Mouse (Mus musculus) ES-E14 (cell line): ENCODE measurements around the gene Cdk4. TPM values are rescaled to one million over a fixed set of nuclear protein-coding genes. Genes with fewer than 3 reads are reported as not detected.

ENCODE experiments used
- DNase-seq: peaks from one replicate; pipeline ENCODE4 v3.0.0-alpha.2; 2013; ENCODE audit warnings: low read depth, low spot score
- H3K27ac ChIP-seq: 2 replicates; pipeline ENCODE4 v1.5.1; 2012; ENCODE audit warnings: low read depth, mild to moderate bottlenecking, low read length, moderate library complexity, mixed read lengths; ENCODE audit not compliant: poor library complexity, insufficient read depth, severe bottlenecking
- H3K36me3 ChIP-seq: 2 replicates; pipeline ENCODE4 v1.6.1; 2012; ENCODE audit warnings: mild to moderate bottlenecking, low read length, moderate library complexity, mixed read lengths; ENCODE audit not compliant: control insufficient read depth, poor library complexity, insufficient read depth, severe bottlenecking
- H3K4me1 ChIP-seq, 2 experiments: fragments of 150-350 bp in 1 of 2; sonication (generic) in 1 of 2; 2 replicates each; pipeline ENCODE4 v1.6.1; 2012; ENCODE audit warnings: low read length in 2 of 2, mild to moderate bottlenecking in 1 of 2, mixed read lengths in 1 of 2; ENCODE audit not compliant: control insufficient read depth in 2 of 2, insufficient read depth in 2 of 2, poor library complexity in 1 of 2
- H3K4me3 ChIP-seq, 2 experiments: fragments of 150-350 bp in 1 of 2; sonication (generic) in 1 of 2; 2 replicates each; pipeline ENCODE4 v1.5.1; 2012; ENCODE audit warnings: low read length in 2 of 2, low read depth in 1 of 2, mild to moderate bottlenecking in 1 of 2, mixed read lengths in 1 of 2; ENCODE audit not compliant: insufficient read depth in 1 of 2, poor library complexity in 1 of 2, severe bottlenecking in 1 of 2
- H3K9ac ChIP-seq: 2 replicates; pipeline ENCODE4 v1.6.1; 2012; ENCODE audit warnings: low read depth, mild to moderate bottlenecking, low read length, mixed read lengths; ENCODE audit not compliant: poor library complexity, insufficient read depth, severe bottlenecking
- H3K9me3 ChIP-seq: fragments of 150-350 bp; sonication (generic); 2 replicates; pipeline ENCODE4 v1.6.1; 2012; ENCODE audit warnings: low read depth, mild to moderate bottlenecking, low read length; ENCODE audit not compliant: control insufficient read depth, insufficient read depth
- CHD2 ChIP-seq: IDR thresholded peaks from 2 replicates; pipeline ENCODE4 v1.6.1; 2014; ENCODE audit warnings: mild to moderate bottlenecking, low read depth, low read length, inconsistent platforms
- HCFC1 ChIP-seq: IDR thresholded peaks from 2 replicates; pipeline ENCODE4 v1.6.1; 2012; ENCODE audit warnings: low read length, inconsistent platforms, borderline replicate concordance; ENCODE audit not compliant: insufficient read depth
- MAFK ChIP-seq: IDR thresholded peaks from 2 replicates; pipeline ENCODE4 v1.6.1; 2014; ENCODE audit warnings: mild to moderate bottlenecking, low read depth, low read length, inconsistent platforms; ENCODE audit not compliant: insufficient read depth
- ZC3H11A ChIP-seq: IDR thresholded peaks from 2 replicates; pipeline ENCODE4 v1.6.1; 2012; ENCODE audit warnings: low read depth, mild to moderate bottlenecking, inconsistent platforms, low read length, borderline replicate concordance
- ZNF384 ChIP-seq: IDR thresholded peaks from 2 replicates; pipeline ENCODE4 v1.6.1; 2012; ENCODE audit warnings: low read depth, low read length, inconsistent platforms
- in situ Hi-C, 2 experiments: fragments of 600-800 bp; cut with MboI; formaldehyde crosslinking; loops; one replicate each; pipeline ENCODE4 v1.15.1; 2025; ENCODE audit warnings: low sequenced_read_pairs in 2 of 2, inconsistent platforms in 1 of 2; ENCODE audit not compliant: unreplicated experiment in 2 of 2
- total RNA-seq: library from RNA; depleted of rRNA; stranded (reverse); fragments of 300-350 nt; gene quantifications from 2 replicates; pipeline ENCODE4 v1.2.3, GENCODE M21; 2012

Cdk4 gene
- total RNA-seq, 1 experiment = 522 TPM

GRCm38 (mm10) chr10:127040569-127041214, 22.6 kb upstream of the Cdk4 start:
- DNase-seq = no peak
- in situ Hi-C loops = no loop called here
- peak overlapping the region; percentile 87 to 96 for H3K4me3 ChIP-seq
- H3K9ac ChIP-seq = peak overlapping the region; percentile 66
- no peaks in the 10 kb centered on the region for H3K9me3 ChIP-seq
- TF ChIP-seq ZNF384 = peak; percentile 93
- TF ChIP-seq HCFC1 = no peak
- H3K36me3 ChIP-seq = peaks cover 16% of the 10 kb centered on the region
- no peak overlapping the region for H3K27ac ChIP-seq
- peaks cover 3 to 18% of the 10 kb centered on the region in 2 experiments for H3K4me1 ChIP-seq

- TF ChIP-seq MAFK (no peak), CHD2 (no peak), ZC3H11A (no peak), HCFC1 (no peak), ZNF384 (no peak; the same call in 1 of the 2 replicates)
- peak within 1 kb of the TSS; percentile 84 for H3K27ac ChIP-seq
- H3K9ac ChIP-seq = peak within 1 kb of the TSS; percentile 95
- peaks cover 3 to 18% of the 10 kb centered on the region in 2 experiments for H3K4me1 ChIP-seq
- H3K4me3 ChIP-seq = peak within 1 kb of the TSS; percentile 87 to 96
- in situ Hi-C loops = no loop called here
- H3K36me3 ChIP-seq = peaks cover 19% of the 10 kb centered on the region
- no peaks in the 10 kb centered on the region for H3K9me3 ChIP-seq
- no peak for DNase-seq
Observed at GRCm38 (mm10) chr10:127041274-127041766, 22.0 kb upstream of the Cdk4 start, which contains the start of the genes Mettl1 and Eef1akmt3. Gene Mettl1, plus strand, starts transcription at chr10:127041414. Gene Eef1akmt3, minus strand, starts transcription at chr10:127041513.

- Histone ChIP-seq H3K36me3 (peaks cover 19% of the 10 kb centered on the region), H3K27ac (peak overlapping the region; percentile 84), H3K9ac (peak overlapping the region; percentile 95), H3K4me1 (peaks cover 3 to 18% of the 10 kb centered on the region in 2 experiments), H3K4me3 (peak overlapping the region; percentile 87 to 96), H3K9me3 (no peaks in the 10 kb centered on the region)
- in situ Hi-C loops = no loop called here
- peak; percentile 82 for DNase-seq
- TF ChIP-seq HCFC1 (peak; percentile 83), CHD2 (no peak)
Observed at GRCm38 (mm10) chr10:127041774-127042338, 21.5 kb upstream of the Cdk4 start.

- in situ Hi-C loops = no loop called here
- H3K27ac ChIP-seq = no peak overlapping the region
- TF ChIP-seq HCFC1 = no peak
- TF ChIP-seq ZC3H11A = no peak
- no peak for TF ChIP-seq MAFK
- TF ChIP-seq CHD2 = no peak
- no peak for TF ChIP-seq ZNF384
- H3K36me3 ChIP-seq = peaks cover 19% of the 10 kb centered on the region
- no peak for DNase-seq
- no peaks in the 10 kb centered on the region for H3K9me3 ChIP-seq
- peak overlapping the region; percentile 95; the same call in 1 of the 2 replicates for H3K9ac ChIP-seq
- H3K4me3 ChIP-seq = peak overlapping the region; percentile 87 to 96
- H3K4me1 ChIP-seq = peaks cover 1 to 18% of the 10 kb centered on the region in 2 experiments
Observed at GRCm38 (mm10) chr10:127042468-127043115, 20.7 kb upstream of the Cdk4 start.
